In the genomic region with DNA sequence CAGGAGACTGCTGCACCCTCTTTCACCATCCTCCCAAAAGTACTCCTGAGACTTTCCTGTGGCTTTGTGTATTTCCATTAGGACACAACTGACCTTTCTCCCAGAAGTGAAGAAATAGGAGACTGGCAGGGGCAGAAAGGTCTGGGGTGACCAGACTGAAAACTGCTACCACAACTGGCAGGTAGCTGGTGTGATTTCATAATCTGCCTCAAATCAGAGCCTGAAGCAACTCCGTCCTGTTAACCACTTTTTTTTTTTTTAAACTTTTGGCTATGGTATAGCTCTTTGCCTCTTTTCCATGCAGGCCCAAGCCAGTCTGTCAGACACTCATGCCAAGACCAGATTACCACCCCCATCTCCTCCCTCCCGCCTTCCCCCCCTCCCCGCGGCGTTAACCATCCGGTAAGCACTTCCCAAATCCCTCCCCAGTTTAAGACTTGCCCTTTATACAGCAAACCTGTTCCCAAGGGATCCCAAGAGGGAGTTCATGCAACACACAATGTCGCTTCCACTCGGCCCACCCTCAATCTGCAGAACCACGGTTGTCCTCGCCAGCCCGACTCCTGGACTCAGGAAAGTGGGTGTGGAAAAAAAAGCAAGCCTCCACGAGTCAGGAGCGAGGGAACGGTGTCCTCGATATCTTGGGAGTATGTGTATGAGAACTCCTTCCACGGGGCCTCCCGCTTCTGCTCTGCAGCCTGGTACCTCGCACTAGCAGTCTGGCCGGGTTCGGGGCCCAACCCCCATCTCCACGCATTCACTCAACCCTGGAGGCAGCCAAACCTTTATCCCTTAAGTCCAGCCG, we compare ENCODE assay signal across 9 mouse cellular contexts. TPM values are rescaled to one million over a fixed set of nuclear protein-coding genes. Genes with fewer than 3 reads are reported as not detected.
A peak's percentile ranks its signal among the peaks of the same experiment; 100 is the strongest.
DNase-seq lines count a peak whose midpoint lies in the region; ATAC-seq and TF ChIP-seq lines count a peak whose summit lies in the region.
"Had no signal": no experiment of that assay in that cellular context is flagged by ENCODE, and none has a peak within 500 bp of the region (broad histone marks: within the 10 kb centered on the region; RNA-seq: fewer than 3 reads in every experiment).

No protein-coding gene starts in this region.

- peak overlapping the region; percentile 82 to 83 for H3K4me3 ChIP-seq in MEL (ENCODE audit: control insufficient read depth in 1 of 2, insufficient read depth in 1 of 2, low read depth in 2 of 2, low read length in 2 of 2)
- peak overlapping the region; percentile 77 for H3K4me3 ChIP-seq in forebrain, embryonic 12.5 days (replicated peaks)
- H3K4me3 ChIP-seq in hindbrain, postnatal 0 days (ENCODE audit: low read length), result peak overlapping the region; percentile 90
- peak overlapping the region; percentile 77 to 98 for H3K4me3 ChIP-seq in liver, embryonic 14.5 days (ENCODE audit: insufficient read depth in 1 of 2, low read depth in 2 of 2, low read length in 2 of 2)

- H3K27ac ChIP-seq in MEL (ENCODE audit: control insufficient read depth, low read depth, low read length), result peak overlapping the region; percentile 42
- H3K27ac ChIP-seq in forebrain, embryonic 12.5 days, result peak overlapping the region; percentile 86
- H3K27ac ChIP-seq in hindbrain, postnatal 0 days, result peak overlapping the region; percentile 84
- H3K27ac ChIP-seq in liver, embryonic 14.5 days, result peak overlapping the region; percentile 99

- peak overlapping the region; percentile 90 for H3K9ac ChIP-seq in MEL (ENCODE audit: control insufficient read depth, low read depth, low read length, poor library complexity, severe bottlenecking)
- peak overlapping the region; percentile 84 for H3K9ac ChIP-seq in forebrain, embryonic 12.5 days
- H3K9ac ChIP-seq in hindbrain, postnatal 0 days (replicated peaks; ENCODE audit: low read length), result peak overlapping the region; percentile 83
- H3K9ac ChIP-seq in liver, embryonic 14.5 days (replicated peaks), result peak overlapping the region; percentile 98

- TF ChIP-seq POLR2A in MEL (IDR thresholded peaks at IDR 0.05; ENCODE audit: control insufficient read depth in 1 of 2, insufficient read depth in 1 of 2, low read depth in 1 of 2, low read length in 2 of 2, poor library complexity in 1 of 2), result no peak

- WGBS in forebrain, embryonic 12.5 days, result 2% methylated on average over 22 of the region's 22 CpGs
- WGBS in hindbrain, postnatal 0 days, result 2% methylated on average over 22 of the region's 22 CpGs
- WGBS in liver, embryonic 14.5 days (ENCODE audit: insufficient replicate concordance), result 1% methylated on average over 22 of the region's 22 CpGs

- peak overlapping the region; percentile 88 for H3K4me2 ChIP-seq in forebrain, embryonic 12.5 days
- H3K4me2 ChIP-seq in hindbrain, postnatal 0 days (ENCODE audit: low read depth, low read length), result peak overlapping the region; percentile 96
- peak overlapping the region; percentile 94 for H3K4me2 ChIP-seq in liver, embryonic 14.5 days (ENCODE audit: low read depth)

- peaks cover 39 to 61% of the 10 kb centered on the region in 2 experiments for H3K4me1 ChIP-seq in MEL (ENCODE audit: control insufficient read depth in 1 of 2, insufficient read depth in 2 of 2, low read length in 2 of 2)
- H3K4me1 ChIP-seq in forebrain, embryonic 12.5 days, result peaks cover 33% of the 10 kb centered on the region
- H3K4me1 ChIP-seq in hindbrain, postnatal 0 days (ENCODE audit: insufficient read depth, low read length), result peaks cover 31% of the 10 kb centered on the region
- peaks cover 50 to 67% of the 10 kb centered on the region in 2 experiments for H3K4me1 ChIP-seq in liver, embryonic 14.5 days (replicated peaks; ENCODE audit: control insufficient read depth in 2 of 2, insufficient read depth in 2 of 2, low read length in 1 of 2)

- intact Hi-C loops in heart, postnatal 25 days (cut with DNase I), result no loop called here

- no peak for TF ChIP-seq CTCF in MEL (IDR thresholded peaks at IDR 0.05 in 2 of 3, conservative IDR thresholded peaks at IDR 0.05 in 1 of 3; ENCODE audit: control insufficient read depth in 1 of 3, insufficient read depth in 1 of 3, low read depth in 2 of 3, low read length in 3 of 3, poor library complexity in 1 of 3, severe bottlenecking in 1 of 3)
- no peak for TF ChIP-seq CTCF in hindbrain, postnatal 0 days (IDR thresholded peaks at IDR 0.05; ENCODE audit: low read depth)
- no peak for TF ChIP-seq CTCF in liver, embryonic 14.5 days (IDR thresholded peaks at IDR 0.05; ENCODE audit: low read depth)

- TF ChIP-seq EP300 in MEL (IDR thresholded peaks at IDR 0.05; ENCODE audit: low read depth in 1 of 2, low read length in 2 of 2), result no peak
- TF ChIP-seq EP300 in liver, embryonic 14.5 days (IDR thresholded peaks at IDR 0.05; ENCODE audit: low read depth), result no peak

- H3K36me3 ChIP-seq in MEL (ENCODE audit: control insufficient read depth in 1 of 2, insufficient read depth in 2 of 2, low read length in 2 of 2), result peaks cover 2 to 54% of the 10 kb centered on the region in 2 experiments; a peak in 3 of 4 replicates
- H3K36me3 ChIP-seq in forebrain, embryonic 12.5 days (replicated peaks), result peaks cover 29% of the 10 kb centered on the region
- H3K36me3 ChIP-seq in hindbrain, postnatal 0 days (ENCODE audit: insufficient read depth, low read length), result peaks cover 16% of the 10 kb centered on the region; the same call in 1 of the 2 replicates
- H3K36me3 ChIP-seq in liver, embryonic 14.5 days (replicated peaks; ENCODE audit: control insufficient read depth, insufficient read depth, low read depth), result peaks cover 11% of the 10 kb centered on the region

- H3K79me2 ChIP-seq in MEL (ENCODE audit: control insufficient read depth, insufficient read depth, low read length, poor library complexity), result peaks cover 30% of the 10 kb centered on the region

- peak; percentile 19; the same call in 1 of the 2 replicates for ATAC-seq in forebrain, embryonic 12.5 days (ENCODE audit: low FRiP score)
- ATAC-seq in hindbrain, postnatal 0 days, result peak; percentile 42
- ATAC-seq in liver, embryonic 14.5 days (ENCODE audit: insufficient read depth), result no peak
- ATAC-seq in activated CD4-positive, CD25-positive, alpha-beta regulatory T cell, adult 4 months, result no peak

- H3K27me3 ChIP-seq in MEL (ENCODE audit: control insufficient read depth in 1 of 2, insufficient read depth in 2 of 2, low read length in 2 of 2), result no peaks in the 10 kb centered on the region; a peak in 1 of 4 replicates
- peaks cover 8% of the 10 kb centered on the region; the same call in 1 of the 2 replicates for H3K27me3 ChIP-seq in forebrain, embryonic 12.5 days
- no peaks in the 10 kb centered on the region for H3K27me3 ChIP-seq in hindbrain, postnatal 0 days (ENCODE audit: insufficient read depth, low read length)
- H3K27me3 ChIP-seq in liver, embryonic 14.5 days (ENCODE audit: control insufficient read depth, insufficient read depth, low read length), result no peaks in the 10 kb centered on the region

- no peak for TF ChIP-seq RAD21 in MEL (IDR thresholded peaks at IDR 0.05; ENCODE audit: low read depth, low read length)

- peak; percentile 42 to 55 for DNase-seq in heart, adult 18-20 months
- no peak for DNase-seq in heart, postnatal 25 days (ENCODE audit: low spot score)
- peak; percentile 47 for DNase-seq in MEL (ENCODE audit: low read depth, low spot score)
- peak; percentile 48 for DNase-seq in hindbrain, postnatal 0 days (ENCODE audit: low spot score)
- no peak for DNase-seq in liver, embryonic 14.5 days (ENCODE audit: low read depth in 3 of 3, low spot score in 3 of 3)
- no peak for DNase-seq in T-cell, adult 2 months (ENCODE audit: low spot score)

- H3K9me3 ChIP-seq in MEL (replicated peaks; ENCODE audit: insufficient read depth, low read length), result no peaks in the 10 kb centered on the region
- no peaks in the 10 kb centered on the region for H3K9me3 ChIP-seq in forebrain, embryonic 12.5 days
- H3K9me3 ChIP-seq in hindbrain, postnatal 0 days (ENCODE audit: low read length), result no peaks in the 10 kb centered on the region
- H3K9me3 ChIP-seq in liver, embryonic 14.5 days (ENCODE audit: control insufficient read depth, low read length), result no peaks in the 10 kb centered on the region

RNA-seq across cellular contexts. Expression of a gene that starts 0.9 kb away (rescaled TPM):
- 10 to 100 TPM; 42.6 to 47.5 TPM for total RNA-seq in heart, adult 18-20 months (2021)
- 10 to 100 TPM; 35.6 to 37.8 TPM for total RNA-seq in heart, postnatal 25 days (2021)
- 60.3 and 93.7 TPM in 2 replicates for total RNA-seq in MEL (2012; rRNA removed)
- polyA plus RNA-seq in MEL (2012; ENCODE audit: insufficient read depth in 1 of 2, insufficient read length in 2 of 2, low read depth in 1 of 2, low replicate concordance in 2 of 2, missing spikeins in 1 of 2), result 10 to 100 TPM in 1 of 2 experiments, not detected in 1; 52.7 TPM
- polyA plus RNA-seq in forebrain, embryonic 12.5 days (2016; fragmentation: Nextera tagmentation; extraction: Ambion mirVana), result 67.3 and 67.4 TPM in 2 replicates
- total RNA-seq in hindbrain, postnatal 0 days (2014; rRNA removed), result 103 and 112 TPM in 2 replicates
- polyA plus RNA-seq in hindbrain, postnatal 0 days (2015; fragmentation: Nextera tagmentation; extraction: Ambion mirVana), result 98.8 and 100 TPM in 2 replicates
- 23.4 and 27.4 TPM in 2 replicates for polyA plus RNA-seq in liver, embryonic 14.5 days (2012; rRNA removed)
- 6.4 and 6.8 TPM in 2 replicates for polyA plus RNA-seq in liver, embryonic 14.5 days (2014; fragmentation: Nextera tagmentation; extraction: Ambion mirVana)
- polyA plus RNA-seq in activated CD4-positive, CD25-positive, alpha-beta regulatory T cell, adult 4 months (2017; shearing (Covaris generic)), result 10 to 100 TPM; 15.8 to 37.6 TPM

RNA-seq across cellular contexts. Expression of a gene that starts 11.8 kb away (rescaled TPM):
- not detected for total RNA-seq in heart, adult 18-20 months (2021)
- total RNA-seq in heart, postnatal 25 days (2021), result not detected
- not detected in 2 replicates for total RNA-seq in MEL (2012; rRNA removed)
- polyA plus RNA-seq in MEL (2012; ENCODE audit: insufficient read depth in 1 of 2, insufficient read length in 2 of 2, low read depth in 1 of 2, low replicate concordance in 2 of 2, missing spikeins in 1 of 2), result not detected
- not detected in 2 replicates for polyA plus RNA-seq in forebrain, embryonic 12.5 days (2016; fragmentation: Nextera tagmentation; extraction: Ambion mirVana)
- total RNA-seq in hindbrain, postnatal 0 days (2014; rRNA removed), result not detected in 2 replicates
- not detected in 2 replicates for polyA plus RNA-seq in hindbrain, postnatal 0 days (2015; fragmentation: Nextera tagmentation; extraction: Ambion mirVana)
- not detected in 2 replicates for polyA plus RNA-seq in liver, embryonic 14.5 days (2012; rRNA removed)
- not detected in 2 replicates for polyA plus RNA-seq in liver, embryonic 14.5 days (2014; fragmentation: Nextera tagmentation; extraction: Ambion mirVana)
- not detected for polyA plus RNA-seq in activated CD4-positive, CD25-positive, alpha-beta regulatory T cell, adult 4 months (2017; shearing (Covaris generic))
- total RNA-seq: layer of hippocampus, adult 18-20 months had no signal

RNA-seq across cellular contexts. Expression of a gene that starts 35.4 kb away (rescaled TPM):
- not detected for total RNA-seq in heart, adult 18-20 months (2021)
- total RNA-seq in heart, postnatal 25 days (2021), result not detected
- total RNA-seq in MEL (2012; rRNA removed), result 0.12 and 0.42 TPM in 2 replicates
- under 1 TPM in 1 of 2 experiments, not detected in 1; 0.58 TPM for polyA plus RNA-seq in MEL (2012; ENCODE audit: insufficient read depth in 1 of 2, insufficient read length in 2 of 2, low read depth in 1 of 2, low replicate concordance in 2 of 2, missing spikeins in 1 of 2)
- 0.17 TPM in 1 of 2 replicates, not detected in the other for polyA plus RNA-seq in forebrain, embryonic 12.5 days (2016; fragmentation: Nextera tagmentation; extraction: Ambion mirVana)
- not detected in 2 replicates for total RNA-seq in hindbrain, postnatal 0 days (2014; rRNA removed)
- polyA plus RNA-seq in hindbrain, postnatal 0 days (2015; fragmentation: Nextera tagmentation; extraction: Ambion mirVana), result 0.42 and 0.45 TPM in 2 replicates
- 0.30 and 0.44 TPM in 2 replicates for polyA plus RNA-seq in liver, embryonic 14.5 days (2012; rRNA removed)
- 0.76 and 0.83 TPM in 2 replicates for polyA plus RNA-seq in liver, embryonic 14.5 days (2014; fragmentation: Nextera tagmentation; extraction: Ambion mirVana)
- polyA plus RNA-seq in activated CD4-positive, CD25-positive, alpha-beta regulatory T cell, adult 4 months (2017; shearing (Covaris generic)), result 1 to 10 TPM; 4.2 to 7.1 TPM
- total RNA-seq: layer of hippocampus, adult 18-20 months had no signal

RNA-seq across cellular contexts. Expression of a gene that starts 39.2 kb away (rescaled TPM):
- 10 to 100 TPM in 1 of 2 experiments, 1 to 10 TPM in 1; 6.6 to 10.4 TPM for total RNA-seq in heart, adult 18-20 months (2021)
- total RNA-seq in heart, postnatal 25 days (2021), result 1 to 10 TPM; 7.2 to 7.7 TPM
- total RNA-seq in MEL (2012; rRNA removed), result 2.1 and 3.4 TPM in 2 replicates
- under 1 TPM in 1 of 2 experiments, not detected in 1; 0.58 TPM for polyA plus RNA-seq in MEL (2012; ENCODE audit: insufficient read depth in 1 of 2, insufficient read length in 2 of 2, low read depth in 1 of 2, low replicate concordance in 2 of 2, missing spikeins in 1 of 2)
- polyA plus RNA-seq in forebrain, embryonic 12.5 days (2016; fragmentation: Nextera tagmentation; extraction: Ambion mirVana), result 1.2 and 1.4 TPM in 2 replicates
- 0.21 TPM in 1 of 2 replicates, not detected in the other for total RNA-seq in hindbrain, postnatal 0 days (2014; rRNA removed)
- 0.25 and 0.33 TPM in 2 replicates for polyA plus RNA-seq in hindbrain, postnatal 0 days (2015; fragmentation: Nextera tagmentation; extraction: Ambion mirVana)
- 0.03 and 0.19 TPM in 2 replicates for polyA plus RNA-seq in liver, embryonic 14.5 days (2012; rRNA removed)
- polyA plus RNA-seq in liver, embryonic 14.5 days (2014; fragmentation: Nextera tagmentation; extraction: Ambion mirVana), result 0.47 and 0.68 TPM in 2 replicates
- 1 to 10 TPM; 2.2 to 10.0 TPM for polyA plus RNA-seq in activated CD4-positive, CD25-positive, alpha-beta regulatory T cell, adult 4 months (2017; shearing (Covaris generic))

RNA-seq across cellular contexts. Expression of a gene that starts 39.9 kb away (rescaled TPM):
- 1 to 10 TPM; 3.0 to 3.1 TPM for total RNA-seq in heart, adult 18-20 months (2021)
- total RNA-seq in heart, postnatal 25 days (2021), result 1 to 10 TPM; 2.7 to 3.3 TPM
- total RNA-seq in MEL (2012; rRNA removed), result not detected in 2 replicates
- not detected for polyA plus RNA-seq in MEL (2012; ENCODE audit: insufficient read depth in 1 of 2, insufficient read length in 2 of 2, low read depth in 1 of 2, low replicate concordance in 2 of 2, missing spikeins in 1 of 2)
- polyA plus RNA-seq in forebrain, embryonic 12.5 days (2016; fragmentation: Nextera tagmentation; extraction: Ambion mirVana), result not detected in 2 replicates
- 0.68 TPM in 1 of 2 replicates, not detected in the other for total RNA-seq in hindbrain, postnatal 0 days (2014; rRNA removed)
- not detected in 2 replicates for polyA plus RNA-seq in hindbrain, postnatal 0 days (2015; fragmentation: Nextera tagmentation; extraction: Ambion mirVana)
- not detected in 2 replicates for polyA plus RNA-seq in liver, embryonic 14.5 days (2012; rRNA removed)
- not detected in 2 replicates for polyA plus RNA-seq in liver, embryonic 14.5 days (2014; fragmentation: Nextera tagmentation; extraction: Ambion mirVana)
- not detected for polyA plus RNA-seq in activated CD4-positive, CD25-positive, alpha-beta regulatory T cell, adult 4 months (2017; shearing (Covaris generic))
- total RNA-seq: layer of hippocampus, adult 18-20 months had no signal

Comparison
In these comparisons a context has a peak if more than half of its experiments do, and no peak if none do; other contexts are left out.
1. DNase-seq: peak in heart, adult 18-20 months (2 of 2), MEL (single experiment) and hindbrain, postnatal 0 days (single experiment); none in heart, postnatal 25 days (single experiment), liver, embryonic 14.5 days (0 of 3) and T-cell, adult 2 months (single experiment).
2. H3K27ac ChIP-seq: peak in every context shown above with its lines; median percentile 99 in liver, embryonic 14.5 days; 86 in forebrain, embryonic 12.5 days; 84 in hindbrain, postnatal 0 days; 42 in MEL.
3. ATAC-seq: peak in forebrain, embryonic 12.5 days (single experiment) and hindbrain, postnatal 0 days (single experiment); none in liver, embryonic 14.5 days (single experiment) and activated CD4-positive, CD25-positive, alpha-beta regulatory T cell, adult 4 months (single experiment).
4. Peak in every context shown above with its lines, with median percentiles within 50 percentile points of each other: H3K4me3 ChIP-seq, H3K9ac ChIP-seq and H3K4me2 ChIP-seq.